Mouse (Mus musculus) lung, embryonic 15.5 days (tissue): ENCODE results near the gene Zfp277. TPM values are rescaled to one million over a fixed set of nuclear protein-coding genes. Genes with fewer than 3 reads are reported as not detected.

Source experiments
- ATAC-seq: fragments of 200-750 bp; cut with Nextera tagmentation; 2 replicates; pipeline ENCODE4 v1.8.0; 2017; ENCODE audit warnings: moderate number of reproducible peaks, borderline replicate concordance; ENCODE audit not compliant: low FRiP score, low TSS enrichment; ENCODE audit errors: extremely low read depth
- H3K27ac ChIP-seq: fragments of 300-500 bp; sonication (generic); 2 replicates; pipeline ENCODE4 v1.5.1; 2015; ENCODE audit warnings: moderate library complexity, mild to moderate bottlenecking, inconsistent platforms
- H3K27me3 ChIP-seq: fragments of 300-500 bp; sonication (generic); 2 replicates; pipeline ENCODE4 v1.6.1; 2015; ENCODE audit warnings: inconsistent platforms
- H3K36me3 ChIP-seq: fragments of 300-500 bp; sonication (generic); 2 replicates; pipeline ENCODE4 v1.6.1; 2015; ENCODE audit warnings: inconsistent platforms
- H3K4me1 ChIP-seq: fragments of 300-500 bp; sonication (generic); 2 replicates; pipeline ENCODE4 v1.6.1; 2015; ENCODE audit warnings: inconsistent platforms
- H3K4me2 ChIP-seq: fragments of 300-500 bp; sonication (generic); 2 replicates; pipeline ENCODE4 v1.6.1; 2015; ENCODE audit warnings: inconsistent platforms, mild to moderate bottlenecking, moderate library complexity
- H3K4me3 ChIP-seq: fragments of 300-500 bp; sonication (generic); 2 replicates; pipeline ENCODE4 v1.5.1; 2015; ENCODE audit warnings: mild to moderate bottlenecking, inconsistent platforms
- H3K9ac ChIP-seq: fragments of 300-500 bp; sonication (generic); 2 replicates; pipeline ENCODE4 v1.6.1; 2015; ENCODE audit warnings: inconsistent platforms
- H3K9me3 ChIP-seq: fragments of 300-500 bp; sonication (generic); 2 replicates; pipeline ENCODE4 v1.6.1; 2016; ENCODE audit warnings: inconsistent platforms
- WGBS: fragments of 180-500 bp; shearing (Covaris S2); methylation state at CpG from one replicate; pipeline ENCODE4 v1.1.7; 2015; 5-methylcytosine and 5-hydroxymethylcytosine counted together
- polyA plus RNA-seq: library from polyadenylated mRNA; unstranded; fragments of >200 nt; fragmentation: Nextera tagmentation; extraction: Ambion mirVana; gene quantifications from 2 replicates; pipeline ENCODE4 v1.2.1, GENCODE M21; 2015

The Zfp277 gene
- polyA plus RNA-seq, 1 experiment from 2014 or later, result 43.8 TPM

GRCm38 (mm10) chr12:40429976-40430375 lies 15.7 kb downstream of the Zfp277 start:
- Histone ChIP-seq H3K4me2 (no peak overlapping the region), H3K4me1 (peaks cover 10% of the 10 kb centered on the region), H3K4me3 (no peak overlapping the region), H3K36me3 (no peaks in the 10 kb centered on the region), H3K27me3 (no peaks in the 10 kb centered on the region), H3K27ac (0 out of 2 replicates have a peak overlapping the region, but pooled peaks have one; percentile 2), H3K9me3 (no peaks in the 10 kb centered on the region), H3K9ac (no peak overlapping the region)
- WGBS, result 45% methylated on average over 3 of the region's 3 CpGs
- no peak for ATAC-seq

- no peak overlapping the region for H3K4me2 ChIP-seq
- peaks cover 10% of the 10 kb centered on the region for H3K4me1 ChIP-seq
- H3K9ac ChIP-seq, result no peak overlapping the region
- 75% methylated on average over 10 of the region's 10 CpGs for WGBS
- no peak overlapping the region for H3K4me3 ChIP-seq
- no peaks in the 10 kb centered on the region for H3K9me3 ChIP-seq
- no peak for ATAC-seq
- no peak overlapping the region for H3K27ac ChIP-seq
- no peaks in the 10 kb centered on the region for H3K36me3 ChIP-seq
- no peaks in the 10 kb centered on the region for H3K27me3 ChIP-seq
These were observed 18.1 kb downstream of the Zfp277 start for GRCm38 (mm10) chr12:40427606-40428005.

DNA sequence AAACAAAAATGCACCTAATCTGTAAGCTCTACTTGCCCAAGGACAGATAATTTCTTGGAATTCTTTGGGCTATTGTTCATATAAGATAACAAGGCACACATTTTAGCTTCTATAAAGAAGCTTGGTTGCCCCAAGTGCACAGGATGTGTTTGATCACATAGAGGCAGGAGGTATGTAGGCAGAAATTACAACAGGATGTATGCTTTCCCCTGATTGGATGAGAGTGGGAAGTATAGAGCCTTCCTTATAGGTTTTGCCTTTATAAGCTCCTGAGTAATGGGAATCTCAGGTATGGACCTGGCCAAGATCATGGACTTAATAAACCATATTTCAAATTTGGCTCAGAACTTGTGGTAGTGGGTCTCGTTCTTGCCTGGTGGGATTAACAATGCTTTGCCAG lies 20.7 kb downstream of the Zfp277 start:
- Histone ChIP-seq H3K27ac (no peak overlapping the region), H3K4me3 (no peak overlapping the region), H3K4me1 (0 out of 2 replicates have a peak, but pooled peaks cover 1% of the 10 kb centered on the region), H3K4me2 (no peak overlapping the region), H3K9me3 (no peaks in the 10 kb centered on the region), H3K9ac (no peak overlapping the region), H3K36me3 (no peaks in the 10 kb centered on the region), H3K27me3 (no peaks in the 10 kb centered on the region)
- 90% methylated on average over 1 of the region's 1 CpGs for WGBS
- no peak for ATAC-seq

DNA sequence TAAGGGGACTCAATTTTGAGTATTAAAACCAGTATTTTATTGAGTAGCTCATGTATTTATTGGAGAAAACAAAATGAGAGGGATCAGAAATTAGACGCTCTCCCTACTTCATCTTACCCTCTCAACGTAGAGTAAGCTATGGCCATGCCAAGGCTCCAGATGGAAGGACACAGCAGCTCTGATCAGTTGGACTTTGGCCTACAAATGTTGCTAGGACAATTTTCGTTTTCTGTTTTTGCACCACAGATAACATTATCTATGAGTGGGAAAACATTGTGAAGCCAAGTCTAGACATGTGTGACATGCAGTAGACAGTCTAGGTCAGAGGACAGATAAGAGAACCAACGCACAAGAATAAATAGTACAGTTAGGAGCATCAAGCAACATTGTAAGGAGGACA lies 28.4 kb downstream of the Zfp277 start:
- Histone ChIP-seq H3K27me3 (no peaks in the 10 kb centered on the region), H3K4me3 (no peak overlapping the region), H3K9me3 (no peaks in the 10 kb centered on the region), H3K36me3 (no peaks in the 10 kb centered on the region), H3K4me2 (no peak overlapping the region), H3K27ac (no peak overlapping the region), H3K4me1 (no peaks in the 10 kb centered on the region), H3K9ac (no peak overlapping the region)
- no peak for ATAC-seq
- WGBS, result 73% methylated on average over 4 of the region's 4 CpGs

DNA sequence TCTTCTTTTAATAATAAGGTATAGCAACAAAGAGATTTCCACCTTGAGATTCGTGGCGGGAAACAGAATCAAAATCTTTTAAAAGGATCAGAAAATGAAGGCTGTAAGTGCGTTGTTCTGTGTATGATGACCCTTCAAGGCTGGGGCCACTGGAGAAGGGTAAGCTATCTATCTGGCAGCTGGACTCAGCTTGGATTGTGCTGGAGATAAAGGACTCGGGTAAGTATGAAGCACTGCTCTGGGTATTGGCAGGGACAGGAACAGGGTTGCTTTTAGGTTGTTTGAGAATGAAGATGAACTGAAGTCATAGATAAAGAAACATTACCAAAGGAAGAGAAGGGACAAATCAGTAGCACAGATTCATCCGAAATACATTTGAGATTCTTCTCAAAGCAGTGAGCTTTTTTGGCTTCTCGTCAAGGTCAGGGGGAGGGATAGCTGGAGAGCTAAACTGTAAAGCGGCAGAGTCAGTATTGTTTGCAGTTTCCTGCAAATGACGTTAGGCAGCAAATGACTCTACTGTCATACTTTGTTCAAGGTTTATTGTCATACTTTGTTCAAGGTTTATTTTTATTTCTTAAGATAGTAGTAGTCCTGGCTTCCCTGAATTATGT lies 30.3 kb downstream of the Zfp277 start:
- H3K9me3 ChIP-seq, result no peaks in the 10 kb centered on the region
- H3K4me3 ChIP-seq, result no peak overlapping the region
- no peaks in the 10 kb centered on the region for H3K27me3 ChIP-seq
- H3K4me1 ChIP-seq, result no peaks in the 10 kb centered on the region
- no peak overlapping the region for H3K9ac ChIP-seq
- no peak overlapping the region for H3K27ac ChIP-seq
- ATAC-seq, result no peak
- no peak overlapping the region for H3K4me2 ChIP-seq
- no peaks in the 10 kb centered on the region for H3K36me3 ChIP-seq
- whole genome bisulfite sequencing, result 52% methylated on average over 8 of the region's 8 CpGs

DNA sequence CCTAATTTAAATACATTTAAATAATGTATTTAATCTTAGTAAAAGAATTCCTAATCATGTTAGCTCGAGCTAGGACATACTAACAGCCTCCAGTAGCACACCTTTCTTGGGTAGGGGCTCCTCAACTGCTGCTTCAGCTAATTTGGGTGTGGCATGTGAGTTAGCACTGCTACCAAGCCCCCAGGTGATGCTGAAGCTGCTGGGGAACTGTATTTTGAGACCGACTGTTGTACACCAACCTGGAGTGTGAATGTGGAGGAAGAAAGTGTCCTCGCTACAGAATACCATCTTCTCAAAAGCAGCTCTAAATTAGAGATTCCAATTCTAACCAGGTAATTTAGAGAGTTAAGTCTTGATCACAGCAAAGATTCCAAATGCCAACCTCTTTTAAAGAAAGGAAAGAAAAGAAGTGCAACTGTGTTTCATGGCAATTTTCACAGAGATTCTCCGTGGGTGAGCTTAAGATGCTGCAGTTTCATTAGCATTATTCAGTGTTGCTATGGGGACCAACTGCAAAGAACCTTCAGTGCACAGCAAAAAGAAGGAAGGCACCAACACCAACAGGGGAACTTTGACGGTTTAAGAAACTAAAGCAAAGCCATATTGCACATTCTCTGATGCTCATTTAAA lies 30.9 kb downstream of the Zfp277 start:
- Histone ChIP-seq H3K27me3 (no peaks in the 10 kb centered on the region), H3K9ac (no peak overlapping the region), H3K36me3 (no peaks in the 10 kb centered on the region), H3K4me3 (no peak overlapping the region), H3K9me3 (no peaks in the 10 kb centered on the region), H3K4me2 (no peak overlapping the region), H3K27ac (no peak overlapping the region), H3K4me1 (no peaks in the 10 kb centered on the region)
- 73% methylated on average over 5 of the region's 5 CpGs for WGBS
- ATAC-seq, result no peak

DNA sequence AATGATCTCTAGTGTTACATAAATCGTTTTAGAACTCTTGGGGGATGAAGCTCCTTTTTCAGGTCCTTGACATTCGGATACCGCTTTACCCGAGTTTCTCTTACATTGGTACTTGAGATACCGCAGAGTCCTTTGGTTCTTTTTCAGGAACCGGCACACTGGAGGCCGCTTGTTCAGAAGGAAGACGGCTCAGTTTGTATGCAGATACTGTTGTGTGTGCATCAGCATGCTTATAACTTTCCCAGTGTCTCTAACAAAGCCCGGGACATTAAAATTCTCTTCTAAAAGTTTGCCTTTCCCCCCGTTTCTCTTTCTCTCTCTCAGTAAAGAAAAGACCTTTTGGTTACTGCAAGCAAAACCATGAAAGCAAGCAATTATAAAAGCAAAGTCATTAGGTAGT lies 45.9 kb downstream of the Zfp277 start:
- Histone ChIP-seq H3K4me3 (no peak overlapping the region), H3K9ac (no peak overlapping the region), H3K4me2 (no peak overlapping the region), H3K9me3 (no peaks in the 10 kb centered on the region), H3K36me3 (no peaks in the 10 kb centered on the region), H3K27me3 (no peaks in the 10 kb centered on the region), H3K4me1 (no peaks in the 10 kb centered on the region), H3K27ac (no peak overlapping the region)
- ATAC-seq, result no peak
- 85% methylated on average over 10 of the region's 10 CpGs for WGBS

GRCm38 (mm10) chr12:40399386-40399785 lies 46.3 kb downstream of the Zfp277 start:
- no peak for ATAC-seq
- Histone ChIP-seq H3K4me2 (no peak overlapping the region), H3K9me3 (no peaks in the 10 kb centered on the region), H3K27me3 (no peaks in the 10 kb centered on the region), H3K4me1 (no peaks in the 10 kb centered on the region), H3K4me3 (no peak overlapping the region), H3K9ac (no peak overlapping the region), H3K27ac (no peak overlapping the region), H3K36me3 (no peaks in the 10 kb centered on the region)
- WGBS, result 88% methylated on average over 2 of the region's 2 CpGs

GRCm38 (mm10) chr12:40398916-40399315 lies 46.8 kb downstream of the Zfp277 start:
- Histone ChIP-seq H3K36me3 (no peaks in the 10 kb centered on the region), H3K27me3 (no peaks in the 10 kb centered on the region), H3K4me1 (no peaks in the 10 kb centered on the region), H3K9ac (no peak overlapping the region), H3K4me3 (no peak overlapping the region), H3K27ac (no peak overlapping the region), H3K9me3 (no peaks in the 10 kb centered on the region), H3K4me2 (no peak overlapping the region)
- ATAC-seq, result no peak
- WGBS, result 94% methylated on average over 2 of the region's 2 CpGs

GRCm38 (mm10) chr12:40392869-40393268 lies 52.8 kb downstream of the Zfp277 start:
- Histone ChIP-seq H3K9me3 (no peaks in the 10 kb centered on the region), H3K4me3 (no peak overlapping the region)
- 56% methylated on average over 3 of the region's 3 CpGs for WGBS

GRCm38 (mm10) chr12:40391262-40391661 lies 54.4 kb downstream of the Zfp277 start:
- no peak overlapping the region for H3K9ac ChIP-seq
- no peak for ATAC-seq

More at GRCm38 (mm10) chr12:40392869-40393268, 52.8 kb downstream of the Zfp277 start:
- Histone ChIP-seq H3K4me2 (no peak overlapping the region), H3K27ac (no peak overlapping the region), H3K9ac (no peak overlapping the region), H3K36me3 (no peaks in the 10 kb centered on the region), H3K27me3 (no peaks in the 10 kb centered on the region), H3K4me1 (no peaks in the 10 kb centered on the region)
- no peak for ATAC-seq

DNA sequence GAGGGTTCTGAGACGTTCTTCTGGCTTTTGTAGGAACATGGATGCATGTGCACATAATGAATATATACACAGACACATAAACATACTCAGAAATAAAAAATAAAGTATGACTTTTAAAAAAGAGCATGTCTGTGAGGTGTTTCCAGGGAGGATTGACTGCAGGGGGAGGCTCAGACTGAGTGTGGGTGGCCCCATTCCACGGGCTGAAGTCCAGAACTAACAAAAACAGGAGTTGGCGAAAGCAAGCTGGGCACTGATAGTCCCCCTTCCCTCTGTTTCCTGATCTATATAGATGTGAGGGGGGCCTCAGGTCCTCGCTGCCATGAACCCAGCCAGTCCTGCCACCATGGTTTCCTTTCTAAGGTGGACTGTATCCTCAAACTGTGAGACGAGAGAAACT lies 57.9 kb downstream of the Zfp277 start:
- no peak for ATAC-seq
- no peaks in the 10 kb centered on the region for H3K27me3 ChIP-seq
- H3K4me1 ChIP-seq, result no peaks in the 10 kb centered on the region
- no peaks in the 10 kb centered on the region for H3K9me3 ChIP-seq
- H3K9ac ChIP-seq, result no peak overlapping the region
- H3K4me3 ChIP-seq, result no peak overlapping the region
- no peak overlapping the region for H3K4me2 ChIP-seq
- no peak overlapping the region for H3K27ac ChIP-seq
- WGBS, result 65% methylated on average over 5 of the region's 5 CpGs
- no peaks in the 10 kb centered on the region for H3K36me3 ChIP-seq

More at GRCm38 (mm10) chr12:40391262-40391661, 54.4 kb downstream of the Zfp277 start:
- H3K4me2 ChIP-seq, result no peak overlapping the region
- H3K27ac ChIP-seq, result no peak overlapping the region
- H3K4me3 ChIP-seq, result no peak overlapping the region
- no peaks in the 10 kb centered on the region for H3K27me3 ChIP-seq
- H3K36me3 ChIP-seq, result no peaks in the 10 kb centered on the region
- H3K4me1 ChIP-seq, result no peaks in the 10 kb centered on the region
- 92% methylated on average over 1 of the region's 1 CpGs for WGBS
- no peaks in the 10 kb centered on the region for H3K9me3 ChIP-seq
